Mouse (Mus musculus): ENCODE results near the gene Ccdc73. TPM values are rescaled to one million over a fixed set of nuclear protein-coding genes. Genes with fewer than 3 reads are reported as not detected.
A peak's percentile ranks its signal among the peaks of the same experiment; 100 is the strongest.
"Not testable (repeated sequence)": the region's sequence is repeated elsewhere in the genome, so short reads cannot be mapped to it uniquely, and the experiment has no call there.

Ccdc73 gene
- polyA plus RNA-seq, 1 experiment from 2014 or later: 9.3 TPM

GRCm38 (mm10) chr2:104849991-104850359, 17.6 kb upstream of the Ccdc73 start:
- ATAC-seq: no peak
- Histone ChIP-seq H3K4me1 (peaks cover 9% of the 10 kb centered on the region), H3K9ac (no peak overlapping the region), H3K27ac (no peak overlapping the region), H3K36me3 (ENCODE audit: poor library complexity, severe bottlenecking) (no peaks in the 10 kb centered on the region), H3K27me3 (peaks cover 35% of the 10 kb centered on the region), H3K4me3 (peak overlapping the region; percentile 56), H3K4me2 (peak overlapping the region; percentile 98), H3K9me3 (replicated peaks) (no peaks in the 10 kb centered on the region)
- 69% methylated on average over 3 of the region's 3 CpGs for WGBS

GRCm38 (mm10) chr2:104851686-104852085, 15.9 kb upstream of the Ccdc73 start:
- H3K27ac ChIP-seq: no peak overlapping the region
- no peak overlapping the region for H3K4me3 ChIP-seq
- peaks cover 9% of the 10 kb centered on the region for H3K4me1 ChIP-seq
- H3K9ac ChIP-seq: no peak overlapping the region
- H3K9me3 ChIP-seq (replicated peaks): no peaks in the 10 kb centered on the region
- H3K27me3 ChIP-seq: peaks cover 35% of the 10 kb centered on the region
- no peaks in the 10 kb centered on the region for H3K36me3 ChIP-seq (ENCODE audit: poor library complexity, severe bottlenecking)
- no peak overlapping the region for H3K4me2 ChIP-seq
- 22% methylated on average over 5 of the region's 5 CpGs for WGBS
- no peak for ATAC-seq

GRCm38 (mm10) chr2:104852546-104852945, 15.1 kb upstream of the Ccdc73 start:
- H3K4me1 ChIP-seq: peaks cover 9% of the 10 kb centered on the region
- no peaks in the 10 kb centered on the region for H3K9me3 ChIP-seq (replicated peaks)
- H3K9ac ChIP-seq: no peak overlapping the region
- H3K4me3 ChIP-seq: no peak overlapping the region
- ATAC-seq: no peak
- H3K27me3 ChIP-seq: peaks cover 35% of the 10 kb centered on the region
- H3K4me2 ChIP-seq: no peak overlapping the region
- H3K27ac ChIP-seq: no peak overlapping the region
- no peaks in the 10 kb centered on the region for H3K36me3 ChIP-seq (ENCODE audit: poor library complexity, severe bottlenecking)
- 94% methylated on average over 7 of the region's 7 CpGs for WGBS

GRCm38 (mm10) chr2:104854836-104855235, 12.8 kb upstream of the Ccdc73 start:
- Histone ChIP-seq H3K9me3 (replicated peaks) (no peaks in the 10 kb centered on the region), H3K4me3 (no peak overlapping the region), H3K27me3 (peaks cover 17% of the 10 kb centered on the region), H3K36me3 (ENCODE audit: poor library complexity, severe bottlenecking) (no peaks in the 10 kb centered on the region), H3K4me2 (no peak overlapping the region), H3K9ac (no peak overlapping the region), H3K4me1 (peaks cover under 1% of the 10 kb centered on the region), H3K27ac (no peak overlapping the region)
- 75% methylated on average over 1 of the region's 1 CpGs for WGBS
- ATAC-seq: no peak

- Histone ChIP-seq H3K4me1 (no peaks in the 10 kb centered on the region), H3K9ac (no peak overlapping the region), H3K4me2 (no peak overlapping the region), H3K27me3 (peaks cover 11% of the 10 kb centered on the region), H3K36me3 (ENCODE audit: poor library complexity, severe bottlenecking) (no peaks in the 10 kb centered on the region), H3K9me3 (replicated peaks) (no peaks in the 10 kb centered on the region), H3K27ac (no peak overlapping the region), H3K4me3 (no peak overlapping the region)
- no peak for ATAC-seq
- WGBS: 20% methylated on average over 3 of the region's 3 CpGs
Measured at GRCm38 (mm10) chr2:104855732-104856131, 11.9 kb upstream of the Ccdc73 start.

- no peak for ATAC-seq
- WGBS: 61% methylated on average over 1 of the region's 1 CpGs
- no peaks in the 10 kb centered on the region for H3K9me3 ChIP-seq (replicated peaks)
- no peak overlapping the region for H3K4me3 ChIP-seq
- no peak overlapping the region for H3K9ac ChIP-seq
- H3K27ac ChIP-seq: no peak overlapping the region
- H3K4me1 ChIP-seq: no peaks in the 10 kb centered on the region
- peaks cover 6% of the 10 kb centered on the region for H3K27me3 ChIP-seq
- no peaks in the 10 kb centered on the region for H3K36me3 ChIP-seq (ENCODE audit: poor library complexity, severe bottlenecking)
- no peak overlapping the region for H3K4me2 ChIP-seq
Measured at GRCm38 (mm10) chr2:104856218-104856617, 11.4 kb upstream of the Ccdc73 start.

- H3K4me3 ChIP-seq; H3K4me1 ChIP-seq; H3K4me2 ChIP-seq; ATAC-seq; H3K27me3 ChIP-seq; H3K9ac ChIP-seq; H3K36me3 ChIP-seq (ENCODE audit: poor library complexity, severe bottlenecking); H3K9me3 ChIP-seq (replicated peaks); H3K27ac ChIP-seq: not testable (repeated sequence)
- 93% methylated on average over 3 of the region's 3 CpGs for WGBS
Measured at GRCm38 (mm10) chr2:104858083-104858482, 9.5 kb upstream of the Ccdc73 start.

GRCm38 (mm10) chr2:104859060-104859459, 8.5 kb upstream of the Ccdc73 start:
- no peak for ATAC-seq
- no peak overlapping the region for H3K27ac ChIP-seq
- no peak overlapping the region for H3K4me3 ChIP-seq
- no peaks in the 10 kb centered on the region for H3K4me1 ChIP-seq
- H3K27me3 ChIP-seq: no peaks in the 10 kb centered on the region
- no peak overlapping the region for H3K4me2 ChIP-seq
- H3K9me3 ChIP-seq (replicated peaks): no peaks in the 10 kb centered on the region
- 83% methylated on average over 5 of the region's 5 CpGs for WGBS
- H3K36me3 ChIP-seq (ENCODE audit: poor library complexity, severe bottlenecking): no peaks in the 10 kb centered on the region
- no peak overlapping the region for H3K9ac ChIP-seq

GRCm38 (mm10) chr2:104860426-104860825, 7.2 kb upstream of the Ccdc73 start:
- 80% methylated on average over 10 of the region's 10 CpGs for WGBS
- no peak overlapping the region for H3K27ac ChIP-seq
- H3K9me3 ChIP-seq (replicated peaks): no peaks in the 10 kb centered on the region
- H3K9ac ChIP-seq: no peak overlapping the region
- no peak overlapping the region for H3K4me3 ChIP-seq
- no peak overlapping the region for H3K4me2 ChIP-seq
- no peak for ATAC-seq
- H3K36me3 ChIP-seq (ENCODE audit: poor library complexity, severe bottlenecking): no peaks in the 10 kb centered on the region
- no peaks in the 10 kb centered on the region for H3K4me1 ChIP-seq
- H3K27me3 ChIP-seq: no peaks in the 10 kb centered on the region

- Histone ChIP-seq H3K36me3 (ENCODE audit: poor library complexity, severe bottlenecking) (no peaks in the 10 kb centered on the region), H3K9ac (no peak overlapping the region), H3K4me1 (no peaks in the 10 kb centered on the region), H3K27ac (no peak overlapping the region), H3K27me3 (no peaks in the 10 kb centered on the region), H3K4me3 (no peak overlapping the region), H3K9me3 (replicated peaks) (no peaks in the 10 kb centered on the region), H3K4me2 (no peak overlapping the region)
- no peak for ATAC-seq
- WGBS: 94% methylated on average over 4 of the region's 4 CpGs
Measured at GRCm38 (mm10) chr2:104864176-104864860, 3.3 kb upstream of the Ccdc73 start.

- Histone ChIP-seq H3K27ac (no peak overlapping the region), H3K4me2 (no peak overlapping the region), H3K27me3 (no peaks in the 10 kb centered on the region), H3K4me1 (no peaks in the 10 kb centered on the region), H3K36me3 (ENCODE audit: poor library complexity, severe bottlenecking) (no peaks in the 10 kb centered on the region), H3K4me3 (no peak overlapping the region), H3K9ac (no peak overlapping the region), H3K9me3 (replicated peaks) (no peaks in the 10 kb centered on the region)
- ATAC-seq: no peak
- 83% methylated on average over 3 of the region's 3 CpGs for WGBS
Measured at GRCm38 (mm10) chr2:104869101-104869500, 1.5 kb downstream of the Ccdc73 start.

GRCm38 (mm10) chr2:104878794-104879193, 11.2 kb downstream of the Ccdc73 start:
- Histone ChIP-seq H3K4me1 (no peaks in the 10 kb centered on the region), H3K9ac (no peak overlapping the region), H3K36me3 (ENCODE audit: poor library complexity, severe bottlenecking) (no peaks in the 10 kb centered on the region), H3K4me3 (no peak overlapping the region), H3K27me3 (no peaks in the 10 kb centered on the region), H3K27ac (no peak overlapping the region), H3K9me3 (replicated peaks) (no peaks in the 10 kb centered on the region), H3K4me2 (no peak overlapping the region)
- 83% methylated on average over 8 of the region's 8 CpGs for WGBS
- ATAC-seq: no peak

GRCm38 (mm10) chr2:104886109-104886508, 18.5 kb downstream of the Ccdc73 start:
- Histone ChIP-seq H3K36me3 (ENCODE audit: poor library complexity, severe bottlenecking) (no peaks in the 10 kb centered on the region), H3K9ac (no peak overlapping the region), H3K4me3 (no peak overlapping the region), H3K4me1 (no peaks in the 10 kb centered on the region), H3K4me2 (no peak overlapping the region), H3K9me3 (replicated peaks) (no peaks in the 10 kb centered on the region), H3K27ac (no peak overlapping the region), H3K27me3 (no peaks in the 10 kb centered on the region)
- 93% methylated on average over 18 of the region's 18 CpGs for WGBS
- no peak for ATAC-seq

Data from forebrain, embryonic 13.5 days (tissue).